Mouse (Mus musculus) liver, embryonic 11.5 days (tissue): ENCODE results near the gene Mettl8. TPM values are rescaled to one million over a fixed set of nuclear protein-coding genes. Genes with fewer than 3 reads are reported as not detected.

ENCODE experiments used
- ATAC-seq: fragments of 200-750 bp; cut with Nextera tagmentation; replicated peaks from 2 replicates; pipeline ENCODE4 v1.8.0; 2017; ENCODE audit warnings: moderate number of reproducible peaks, mild to moderate bottlenecking, moderate TSS enrichment, moderate library complexity; ENCODE audit not compliant: low FRiP score
- DNase-seq: peaks from one replicate; pipeline ENCODE4 v3.0.0-alpha.2; 2017; ENCODE audit warnings: low spot score
- H3K27ac ChIP-seq: fragments of 300-500 bp; sonication (generic); 2 replicates; pipeline ENCODE4 v1.5.1; 2014; ENCODE audit warnings: mild to moderate bottlenecking, low read depth, low read length, control low read depth
- H3K27me3 ChIP-seq: fragments of 300-500 bp; sonication (generic); replicated peaks from 2 replicates; pipeline ENCODE4 v1.6.1; 2014; ENCODE audit warnings: low read length, mixed read lengths; ENCODE audit not compliant: control insufficient read depth, insufficient read depth
- H3K36me3 ChIP-seq: fragments of 300-500 bp; sonication (generic); 2 replicates; pipeline ENCODE4 v1.6.1; 2014; ENCODE audit warnings: mild to moderate bottlenecking, low read length, moderate library complexity, mixed read lengths; ENCODE audit not compliant: control insufficient read depth, insufficient read depth
- H3K4me1 ChIP-seq: fragments of 300-500 bp; sonication (generic); replicated peaks from 2 replicates; pipeline ENCODE4 v1.6.1; 2014; ENCODE audit warnings: low read length, mixed read lengths; ENCODE audit not compliant: control insufficient read depth, insufficient read depth
- H3K4me2 ChIP-seq: fragments of 300-500 bp; sonication (generic); 2 replicates; pipeline ENCODE4 v1.6.1; 2014; ENCODE audit warnings: mild to moderate bottlenecking, control low read depth, moderate library complexity
- H3K4me3 ChIP-seq: fragments of 300-500 bp; sonication (generic); 2 replicates; pipeline ENCODE4 v1.5.1; 2014; ENCODE audit warnings: low read depth, low read length, control low read depth
- H3K9ac ChIP-seq: fragments of 300-500 bp; sonication (generic); 2 replicates; pipeline ENCODE4 v1.6.1; 2014; ENCODE audit warnings: low read depth, low read length, control low read depth
- H3K9me3 ChIP-seq: fragments of 300-500 bp; sonication (generic); 2 replicates; pipeline ENCODE4 v1.6.1; 2016; ENCODE audit warnings: low read length, inconsistent platforms, mixed read lengths; ENCODE audit not compliant: control insufficient read depth
- WGBS: fragments of 180-500 bp; shearing (Covaris S2); extraction: QIAGEN DNeasy Blood & Tissue Kit; methylation state at CpG from one replicate; pipeline ENCODE4 v1.1.7; 2014; 5-methylcytosine and 5-hydroxymethylcytosine counted together
- polyA plus RNA-seq: library from polyadenylated mRNA; unstranded; fragments of >200 nt; fragmentation: Nextera tagmentation; extraction: Ambion mirVana; gene quantifications from 2 replicates; pipeline ENCODE4 v1.2.1, GENCODE M21; 2014

Mettl8 gene
- polyA plus RNA-seq, 1 experiment from 2014 or later = 24.1 TPM

DNA sequence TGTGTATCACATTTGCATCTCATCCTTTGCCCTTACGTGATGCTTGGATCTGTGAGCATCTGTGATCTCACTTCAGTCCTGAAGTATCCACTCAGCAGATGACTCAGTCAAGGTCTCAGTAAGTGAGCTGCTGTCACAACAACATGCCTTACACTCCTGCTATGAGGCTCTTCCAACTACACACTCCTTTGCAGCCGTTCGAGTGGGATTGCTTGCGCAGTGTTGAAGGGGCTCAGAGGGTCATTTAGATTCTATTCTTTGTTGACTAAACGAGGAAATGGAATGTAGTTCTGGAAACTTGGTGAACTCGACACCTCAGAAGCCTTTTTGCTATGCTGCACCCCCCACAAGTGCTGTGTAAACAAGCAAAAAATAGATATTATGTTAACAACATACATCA, 9.2 kb downstream of the Mettl8 start:
- Histone ChIP-seq H3K36me3 (no peaks in the 10 kb centered on the region; the same call in 1 of the 2 replicates), H3K4me2 (no peak overlapping the region), H3K9me3 (no peaks in the 10 kb centered on the region), H3K27me3 (no peaks in the 10 kb centered on the region), H3K4me3 (no peak overlapping the region), H3K9ac (no peak overlapping the region), H3K27ac (no peak overlapping the region), H3K4me1 (peaks cover 4% of the 10 kb centered on the region; the same call in 1 of the 2 replicates)
- 76% methylated on average over 6 of the region's 6 CpGs for WGBS
- ATAC-seq (no peak), DNase-seq (no peak)

DNA sequence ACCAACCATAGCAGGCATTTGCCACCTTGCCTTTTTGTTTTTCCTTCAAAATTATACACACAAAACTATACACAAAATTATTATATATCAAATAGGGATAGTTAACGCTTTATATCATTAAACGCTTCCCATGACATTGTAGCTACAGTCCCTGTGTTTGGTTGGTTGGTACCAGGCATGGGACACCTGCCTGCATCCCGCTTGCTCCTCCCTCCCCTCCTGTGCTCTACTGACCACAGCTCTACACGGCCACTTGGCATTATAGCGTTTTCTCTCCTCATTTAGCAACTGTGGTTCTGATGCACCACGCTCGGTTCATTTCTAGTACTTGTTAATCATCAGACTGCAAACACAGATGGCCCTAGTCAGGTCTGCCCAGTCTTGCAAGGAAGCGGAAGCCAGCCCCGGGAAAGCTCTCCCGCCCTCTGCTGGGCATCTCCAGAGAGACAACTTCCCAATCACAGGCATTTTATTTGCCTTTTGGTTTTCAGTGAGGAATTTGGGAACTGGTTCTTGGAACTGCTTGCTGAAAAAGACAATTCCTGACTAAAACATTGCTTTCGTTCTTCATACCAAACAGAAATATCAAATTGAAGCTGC, 15.8 kb downstream of the Mettl8 start:
- Histone ChIP-seq H3K27me3 (no peaks in the 10 kb centered on the region), H3K9me3 (no peaks in the 10 kb centered on the region), H3K4me3 (no peak overlapping the region), H3K36me3 (no peaks in the 10 kb centered on the region), H3K9ac (no peak overlapping the region), H3K27ac (no peak overlapping the region), H3K4me1 (no peaks in the 10 kb centered on the region), H3K4me2 (0 out of 2 replicates have a peak overlapping the region, but pooled peaks have one; percentile 13)
- ATAC-seq (no peak), DNase-seq (peak; percentile 53)
- WGBS = 50% methylated on average over 11 of the region's 11 CpGs

DNA sequence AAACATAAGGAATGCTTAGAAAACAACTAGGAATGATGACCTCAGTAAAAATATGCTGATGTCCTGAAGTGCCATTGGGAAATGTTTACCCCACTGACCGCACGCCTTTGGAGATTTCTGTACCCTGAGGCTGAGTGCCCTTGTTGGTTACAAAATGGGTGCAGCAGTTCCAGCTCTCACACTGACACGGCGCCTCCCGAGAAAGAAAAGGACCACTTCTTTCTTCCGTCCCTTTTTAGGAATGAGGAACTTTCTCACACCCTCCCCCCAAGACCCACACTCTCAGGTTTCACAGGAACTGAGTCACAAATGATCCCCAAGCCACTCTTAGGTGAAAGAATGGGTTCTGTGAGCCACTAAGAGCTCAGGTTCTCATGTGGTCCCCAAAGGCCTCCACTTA, 17.9 kb downstream of the Mettl8 start:
- Histone ChIP-seq H3K4me2 (no peak overlapping the region), H3K4me1 (no peaks in the 10 kb centered on the region), H3K9ac (no peak overlapping the region), H3K36me3 (no peaks in the 10 kb centered on the region), H3K27me3 (no peaks in the 10 kb centered on the region), H3K4me3 (no peak overlapping the region), H3K9me3 (no peaks in the 10 kb centered on the region), H3K27ac (no peak overlapping the region)
- WGBS = 75% methylated on average over 6 of the region's 6 CpGs
- ATAC-seq = no peak
- DNase-seq = no peak

DNA sequence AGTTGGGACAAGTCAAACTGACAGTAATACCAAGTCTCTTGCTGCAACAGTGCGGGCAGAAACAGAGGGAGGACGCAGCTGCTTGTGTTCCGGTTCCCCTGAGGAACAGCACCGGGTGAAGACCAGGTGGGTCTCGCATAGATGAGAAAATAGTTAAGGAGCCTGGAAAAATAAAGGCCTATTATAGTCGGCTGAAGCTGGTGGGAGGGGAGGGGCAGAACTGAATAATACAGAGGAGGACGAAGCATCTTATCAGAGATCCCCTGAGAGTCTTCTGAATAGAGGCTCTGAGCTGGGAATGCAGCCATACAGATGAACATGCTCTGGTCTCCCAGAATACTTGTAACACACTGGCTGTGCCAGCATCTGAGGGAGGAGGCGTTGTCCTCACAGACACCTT, 21.4 kb downstream of the Mettl8 start:
- Histone ChIP-seq H3K9ac (no peak overlapping the region), H3K27me3 (no peaks in the 10 kb centered on the region), H3K9me3 (no peaks in the 10 kb centered on the region), H3K36me3 (no peaks in the 10 kb centered on the region), H3K4me3 (no peak overlapping the region), H3K4me1 (0 out of 2 replicates have a peak, but pooled peaks cover 3% of the 10 kb centered on the region), H3K27ac (no peak overlapping the region), H3K4me2 (no peak overlapping the region)
- WGBS = 75% methylated on average over 8 of the region's 8 CpGs
- no peak for DNase-seq
- no peak for ATAC-seq

DNA sequence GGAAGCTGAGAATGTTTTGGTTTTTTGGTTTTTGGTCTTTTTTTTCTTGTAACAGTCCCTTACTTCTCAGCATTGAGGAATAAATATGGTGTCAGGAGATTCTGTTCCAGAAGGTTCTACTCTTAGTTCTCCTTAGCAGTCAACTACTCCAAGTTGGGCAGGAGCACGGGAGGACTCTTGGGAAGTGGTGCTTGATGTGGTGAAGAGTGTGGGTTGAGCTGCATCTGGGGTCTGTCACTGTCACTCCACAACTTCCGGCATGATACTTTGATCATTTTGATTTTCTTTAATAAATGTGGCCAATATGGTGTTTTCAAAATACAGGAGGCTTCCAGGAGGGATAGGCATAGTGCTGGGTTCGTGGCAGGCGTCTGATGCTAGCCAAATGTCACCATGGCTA, 22.4 kb downstream of the Mettl8 start:
- no peaks in the 10 kb centered on the region for H3K27me3 ChIP-seq
- 86% methylated on average over 4 of the region's 4 CpGs for WGBS
- no peaks in the 10 kb centered on the region for H3K9me3 ChIP-seq
- no peaks in the 10 kb centered on the region for H3K36me3 ChIP-seq
- no peak for DNase-seq
- 0 out of 2 replicates have a peak, but pooled peaks cover 3% of the 10 kb centered on the region for H3K4me1 ChIP-seq
- H3K9ac ChIP-seq = no peak overlapping the region
- ATAC-seq = no peak
- H3K27ac ChIP-seq = no peak overlapping the region
- H3K4me3 ChIP-seq = no peak overlapping the region
- no peak overlapping the region for H3K4me2 ChIP-seq

DNA sequence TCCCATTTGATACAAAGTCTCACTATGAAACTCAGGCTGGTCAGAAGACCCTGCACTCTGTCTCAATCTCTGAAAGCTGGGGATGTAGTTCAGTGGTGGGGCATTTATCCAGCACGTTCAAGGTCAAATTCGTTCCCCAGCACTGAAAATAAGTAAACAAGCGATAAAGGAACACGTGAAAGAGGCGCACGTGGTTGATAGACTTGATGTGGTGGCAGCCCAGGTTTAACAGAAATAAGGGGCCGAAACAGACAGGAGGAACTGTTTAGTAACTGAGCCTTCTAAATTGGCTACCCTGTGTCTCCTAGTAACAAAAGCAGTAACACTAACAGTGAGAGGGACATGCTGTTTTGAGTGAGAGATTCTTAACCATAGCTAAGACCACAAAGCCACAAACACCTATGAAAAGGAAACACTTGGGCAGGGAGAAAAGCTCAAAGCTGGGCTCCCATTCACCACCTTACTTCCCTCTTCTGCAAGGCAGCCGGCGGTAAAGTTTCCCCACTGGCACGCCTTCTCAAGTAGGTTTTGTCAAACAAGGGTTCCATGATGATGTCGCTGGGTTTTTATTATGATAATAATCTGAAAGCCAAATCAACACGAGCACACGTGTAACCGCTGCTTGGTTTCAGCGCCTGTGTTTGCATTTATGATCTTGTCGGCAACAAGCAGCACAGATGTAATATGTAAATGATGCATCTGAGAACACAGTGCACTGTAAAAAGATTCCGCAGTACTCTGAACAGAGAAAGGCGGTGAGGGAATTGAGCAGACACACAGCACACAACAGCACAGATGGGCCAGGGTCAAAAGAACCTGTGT, 23.2 kb downstream of the Mettl8 start:
- Histone ChIP-seq H3K27ac (no peak overlapping the region), H3K36me3 (no peaks in the 10 kb centered on the region), H3K4me3 (no peak overlapping the region), H3K9ac (no peak overlapping the region), H3K4me2 (no peak overlapping the region), H3K4me1 (0 out of 2 replicates have a peak, but pooled peaks cover 3% of the 10 kb centered on the region), H3K27me3 (no peaks in the 10 kb centered on the region), H3K9me3 (no peaks in the 10 kb centered on the region)
- DNase-seq (no peak), ATAC-seq (no peak)
- WGBS = 68% methylated on average over 18 of the region's 18 CpGs

DNA sequence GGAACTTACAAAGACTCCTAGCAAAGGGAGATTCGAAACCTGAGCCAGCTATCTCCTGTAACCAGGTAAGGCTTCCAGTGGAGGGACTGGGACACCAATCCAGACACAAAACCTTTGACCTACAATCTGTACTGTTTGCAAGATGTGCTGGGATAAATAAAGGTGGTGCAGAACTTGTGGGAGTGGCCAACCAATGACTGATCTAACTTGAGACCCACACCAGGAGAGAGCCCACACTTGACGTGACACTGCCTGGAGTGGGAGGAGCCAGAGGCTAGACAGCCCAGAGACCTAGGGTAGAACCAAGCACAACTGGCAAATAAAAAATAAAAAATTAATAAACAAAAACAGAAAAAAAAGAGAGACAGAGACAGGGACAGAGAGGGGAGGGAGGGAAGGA, 24.7 kb downstream of the Mettl8 start:
- Histone ChIP-seq H3K4me3 (no peak overlapping the region), H3K4me1 (peaks cover 4% of the 10 kb centered on the region; the same call in 1 of the 2 replicates), H3K27me3 (no peaks in the 10 kb centered on the region), H3K9ac (no peak overlapping the region), H3K27ac (no peak overlapping the region), H3K9me3 (no peaks in the 10 kb centered on the region), H3K36me3 (no peaks in the 10 kb centered on the region), H3K4me2 (no peak overlapping the region)
- DNase-seq (no peak), ATAC-seq (no peak)
- 67% methylated on average over 2 of the region's 2 CpGs for WGBS

DNA sequence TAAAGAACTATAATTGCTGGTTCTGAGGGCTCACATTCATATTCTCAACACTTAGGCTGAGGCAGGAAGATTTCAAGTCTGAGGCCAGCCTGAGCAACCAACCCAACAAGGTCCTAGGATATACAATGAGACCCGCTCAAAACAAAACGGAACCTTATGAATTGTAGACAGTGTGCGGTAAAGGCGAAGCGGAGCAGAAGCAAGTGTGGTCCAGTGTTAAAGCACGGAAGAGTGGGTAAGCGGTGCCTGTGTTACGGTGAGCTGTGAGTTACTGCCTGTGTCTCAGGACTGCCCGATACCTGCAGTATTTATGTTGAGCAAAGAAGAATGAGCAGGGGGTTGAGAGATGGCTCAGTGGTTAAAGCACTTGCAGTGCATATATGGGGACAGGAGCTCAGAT, 27.8 kb downstream of the Mettl8 start:
- DNase-seq (no peak), ATAC-seq (no peak)
- Histone ChIP-seq H3K4me2 (no peak overlapping the region), H3K9ac (no peak overlapping the region), H3K4me3 (no peak overlapping the region), H3K4me1 (peaks cover 7% of the 10 kb centered on the region; the same call in 1 of the 2 replicates), H3K27ac (no peak overlapping the region), H3K36me3 (no peaks in the 10 kb centered on the region), H3K9me3 (no peaks in the 10 kb centered on the region), H3K27me3 (no peaks in the 10 kb centered on the region)
- WGBS = 93% methylated on average over 9 of the region's 9 CpGs

DNA sequence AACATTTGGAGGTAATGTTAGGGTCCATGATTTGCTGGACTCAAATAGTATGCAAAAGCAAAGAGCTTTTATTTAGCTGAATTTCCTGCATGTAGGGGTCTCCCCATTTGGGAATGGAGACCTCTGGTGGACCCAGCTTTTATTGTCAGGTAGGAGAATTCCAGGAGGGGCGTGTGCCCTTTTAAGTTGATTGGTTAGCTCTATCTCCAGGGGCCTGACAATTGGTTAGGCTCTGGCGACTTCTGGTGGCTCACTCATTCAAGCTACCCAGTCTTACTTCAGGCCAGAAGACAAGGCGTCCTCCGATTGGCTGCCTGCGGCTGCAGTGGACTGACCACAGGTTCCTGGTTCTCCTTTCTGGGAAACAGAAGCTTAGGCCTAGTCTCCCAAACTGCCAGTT, 28.6 kb downstream of the Mettl8 start:
- Histone ChIP-seq H3K9me3 (no peaks in the 10 kb centered on the region), H3K4me2 (no peak overlapping the region), H3K9ac (no peak overlapping the region), H3K4me1 (peaks cover 4% of the 10 kb centered on the region; the same call in 1 of the 2 replicates), H3K27me3 (no peaks in the 10 kb centered on the region), H3K27ac (no peak overlapping the region), H3K36me3 (no peaks in the 10 kb centered on the region), H3K4me3 (no peak overlapping the region)
- ATAC-seq (peak; percentile 79), DNase-seq (no peak)
- WGBS = 25% methylated on average over 5 of the region's 5 CpGs
